Mouse (Mus musculus) hindbrain, postnatal 0 days (tissue): Measurements from ENCODE around the gene Btg2. TPM values are rescaled to one million over a fixed set of nuclear protein-coding genes. Genes with fewer than 3 reads are reported as not detected.
A peak's percentile ranks its signal among the peaks of the same experiment; 100 is the strongest.

ENCODE experiments used
- ATAC-seq: fragments of 200-750 bp; cut with Nextera tagmentation; 2 replicates; pipeline ENCODE4 v1.8.0; 2017; ENCODE audit warnings: mild to moderate bottlenecking, moderate TSS enrichment, moderate library complexity
- DNase-seq: peaks from one replicate; pipeline ENCODE4 v3.0.0-alpha.2; 2015; ENCODE audit warnings: low spot score
- H3K27ac ChIP-seq: fragments of 300-500 bp; sonication (generic); 2 replicates; pipeline ENCODE4 v1.5.1; 2014; ENCODE audit warnings: mild to moderate bottlenecking
- H3K27me3 ChIP-seq: fragments of 300-500 bp; sonication (generic); 2 replicates; pipeline ENCODE4 v1.6.1; 2014; ENCODE audit warnings: low read length, mixed read lengths; ENCODE audit not compliant: insufficient read depth
- H3K36me3 ChIP-seq: fragments of 300-500 bp; sonication (generic); 2 replicates; pipeline ENCODE4 v1.6.1; 2014; ENCODE audit warnings: low read length, mixed read lengths; ENCODE audit not compliant: insufficient read depth
- H3K4me1 ChIP-seq: fragments of 300-500 bp; sonication (generic); 2 replicates; pipeline ENCODE4 v1.6.1; 2014; ENCODE audit warnings: antibody characterized with exemption, low read length, mixed read lengths; ENCODE audit not compliant: insufficient read depth
- H3K4me2 ChIP-seq: fragments of 300-500 bp; sonication (generic); 2 replicates; pipeline ENCODE4 v1.6.1; 2014; ENCODE audit warnings: low read depth, mild to moderate bottlenecking, low read length, moderate library complexity, mixed read lengths
- H3K4me3 ChIP-seq: fragments of 300-500 bp; sonication (generic); 2 replicates; pipeline ENCODE4 v1.5.1; 2014; ENCODE audit warnings: low read length
- H3K9ac ChIP-seq: fragments of 300-500 bp; sonication (generic); replicated peaks from 2 replicates; pipeline ENCODE4 v1.6.1; 2014; ENCODE audit warnings: mild to moderate bottlenecking, low read length, moderate library complexity, mixed read lengths
- H3K9me3 ChIP-seq: fragments of 300-500 bp; sonication (generic); 2 replicates; pipeline ENCODE4 v1.6.1; 2016; ENCODE audit warnings: low read length, mixed read lengths
- CTCF ChIP-seq: IDR thresholded peaks from 2 replicates; pipeline ENCODE4 v1.5.1; 2016; ENCODE audit warnings: antibody characterized with exemption, control low read depth, low read depth
- WGBS: fragments of 180-500 bp; shearing (Covaris S2); extraction: QIAGEN DNeasy Blood & Tissue Kit; methylation state at CpG from one replicate; pipeline ENCODE4 v1.1.7; 2014; 5-methylcytosine and 5-hydroxymethylcytosine counted together
- polyA plus RNA-seq: library from polyadenylated mRNA; unstranded; fragments of >200 nt; fragmentation: Nextera tagmentation; extraction: Ambion mirVana; gene quantifications from 2 replicates; pipeline ENCODE4 v1.2.1, GENCODE M21; 2015
- total RNA-seq: library from RNA; depleted of rRNA; stranded (reverse); fragments of >200 nt; gene quantifications from 2 replicates; pipeline ENCODE4 v1.2.3, GENCODE M21; 2014

The Btg2 gene
- total and polyA plus RNA-seq, 2 experiments from 2014 or later: 13.2 to 26.1 TPM

DNA sequence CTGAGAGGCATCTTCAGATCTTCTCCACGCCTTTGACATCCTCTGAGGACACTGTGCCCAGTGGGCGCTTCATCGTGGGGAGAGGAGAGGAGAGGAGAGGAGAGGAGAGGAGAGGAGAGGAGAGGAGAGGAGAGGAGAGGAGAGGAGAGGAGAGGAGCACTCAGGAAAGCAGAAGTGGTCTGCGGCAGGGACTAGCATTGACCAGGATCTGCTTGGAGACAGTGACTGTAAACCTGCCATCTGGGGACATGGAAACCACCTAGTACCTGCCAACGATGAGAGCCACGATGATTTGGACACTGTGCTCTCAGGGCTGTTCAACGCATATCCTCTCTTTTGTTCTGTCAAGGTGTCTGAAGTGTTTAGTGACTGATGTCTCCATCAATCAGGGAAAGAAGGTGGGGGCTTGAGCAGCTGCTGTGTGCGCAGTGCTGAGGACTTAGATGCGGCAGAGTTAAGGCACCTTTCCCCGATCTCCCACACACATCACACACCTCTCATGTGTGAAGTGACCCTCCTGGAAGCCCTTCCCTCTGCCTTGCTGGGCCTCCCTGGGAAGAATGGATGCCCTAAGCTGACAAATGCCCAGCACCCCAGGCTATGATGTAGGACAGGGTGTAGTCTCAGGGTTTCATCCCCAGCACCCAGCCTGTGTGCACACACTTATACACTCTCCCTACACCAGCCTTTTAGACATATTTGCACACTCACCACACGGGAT lies 26.3 kb upstream of the Btg2 start:
- H3K4me2 ChIP-seq: no peak overlapping the region
- no peak overlapping the region for H3K9ac ChIP-seq
- H3K4me3 ChIP-seq: no peak overlapping the region
- no peak overlapping the region for H3K27ac ChIP-seq
- no peaks in the 10 kb centered on the region for H3K27me3 ChIP-seq
- no peak for DNase-seq
- no peaks in the 10 kb centered on the region for H3K36me3 ChIP-seq
- TF ChIP-seq CTCF: no peak
- WGBS: 79% methylated on average over 10 of the region's 11 CpGs
- H3K9me3 ChIP-seq: no peaks in the 10 kb centered on the region
- ATAC-seq: no peak
- no peaks in the 10 kb centered on the region for H3K4me1 ChIP-seq

DNA sequence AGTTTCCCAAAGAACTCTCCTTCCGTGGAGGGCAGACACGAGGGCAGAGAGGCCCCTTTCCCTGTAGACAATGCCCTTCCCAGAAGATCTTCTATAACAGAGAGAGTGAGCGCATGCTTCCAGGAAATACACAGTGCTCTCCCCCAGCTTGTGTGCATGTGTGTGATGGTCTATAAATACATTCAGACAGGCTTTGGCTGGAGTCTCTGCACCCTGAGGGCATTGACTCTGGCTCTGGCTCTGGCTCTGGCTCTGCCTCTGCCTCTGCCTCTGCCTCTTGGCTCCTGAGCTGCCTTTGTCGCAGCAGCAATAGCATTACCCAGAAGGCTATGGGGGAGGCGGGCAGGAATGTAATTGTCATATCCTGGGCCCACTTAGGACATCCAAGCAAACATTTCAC lies 24.9 kb upstream of the Btg2 start:
- TF ChIP-seq CTCF: no peak
- H3K27ac ChIP-seq: no peak overlapping the region
- no peaks in the 10 kb centered on the region for H3K36me3 ChIP-seq
- no peaks in the 10 kb centered on the region for H3K9me3 ChIP-seq
- H3K4me1 ChIP-seq: peaks cover 2% of the 10 kb centered on the region
- DNase-seq (peak; percentile 38), ATAC-seq (no peak)
- H3K9ac ChIP-seq: no peak overlapping the region
- no peaks in the 10 kb centered on the region for H3K27me3 ChIP-seq
- H3K4me2 ChIP-seq: no peak overlapping the region
- WGBS: 62% methylated on average over 5 of the region's 5 CpGs
- no peak overlapping the region for H3K4me3 ChIP-seq

DNA sequence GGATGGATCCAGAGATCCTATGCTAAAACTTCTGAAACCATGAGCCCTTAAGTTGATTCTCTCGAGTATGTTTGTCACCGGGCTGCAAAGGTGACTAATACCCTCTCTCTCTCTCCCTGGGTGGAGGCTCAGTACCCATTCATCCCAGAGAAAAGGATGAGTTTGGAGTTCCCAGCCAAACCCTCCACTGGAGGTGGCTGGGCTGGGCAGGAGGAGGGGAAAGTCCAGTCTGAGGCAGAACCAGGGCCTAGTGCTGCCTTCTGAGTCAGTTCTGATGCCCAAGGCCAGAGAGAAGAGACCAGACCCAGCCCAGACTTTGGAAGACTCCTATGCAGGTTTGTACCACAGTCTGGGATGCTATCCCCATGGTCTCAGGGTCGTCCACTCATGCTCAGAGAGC lies 22.7 kb upstream of the Btg2 start:
- no peak for DNase-seq
- Histone ChIP-seq H3K9me3 (no peaks in the 10 kb centered on the region), H3K36me3 (no peaks in the 10 kb centered on the region), H3K4me3 (no peak overlapping the region), H3K9ac (no peak overlapping the region), H3K27me3 (no peaks in the 10 kb centered on the region), H3K27ac (no peak overlapping the region), H3K4me2 (no peak overlapping the region), H3K4me1 (peaks cover 11% of the 10 kb centered on the region)
- WGBS: 81% methylated on average over 3 of the region's 3 CpGs
- TF ChIP-seq CTCF: no peak
- no peak for ATAC-seq

DNA sequence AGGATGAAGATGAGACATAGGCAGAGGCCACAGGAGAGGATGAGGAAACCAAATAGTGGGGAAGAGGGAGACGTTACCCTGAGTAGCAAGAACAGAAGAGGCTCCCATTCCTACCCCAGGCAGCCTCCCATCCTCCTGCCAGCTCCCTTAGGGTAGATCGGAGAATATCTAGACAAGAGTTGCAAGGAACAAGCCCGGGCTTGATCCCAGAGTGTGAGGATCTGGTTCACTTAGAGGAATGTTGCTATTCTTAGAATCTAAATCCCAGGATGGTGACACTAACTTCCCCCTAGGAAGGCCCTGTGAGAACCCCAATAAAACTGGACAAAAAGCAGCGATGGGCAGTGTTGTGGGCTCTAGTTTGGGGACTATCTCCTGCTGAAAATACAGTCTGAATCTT lies 22.0 kb upstream of the Btg2 start:
- ATAC-seq: no peak
- H3K27ac ChIP-seq: no peak overlapping the region
- no peak overlapping the region for H3K4me3 ChIP-seq
- DNase-seq: no peak
- peaks cover 14% of the 10 kb centered on the region for H3K4me1 ChIP-seq
- H3K9me3 ChIP-seq: no peaks in the 10 kb centered on the region
- no peak for TF ChIP-seq CTCF
- H3K27me3 ChIP-seq: no peaks in the 10 kb centered on the region
- no peak overlapping the region for H3K9ac ChIP-seq
- no peak overlapping the region for H3K4me2 ChIP-seq
- H3K36me3 ChIP-seq: no peaks in the 10 kb centered on the region
- WGBS: 86% methylated on average over 4 of the region's 4 CpGs

DNA sequence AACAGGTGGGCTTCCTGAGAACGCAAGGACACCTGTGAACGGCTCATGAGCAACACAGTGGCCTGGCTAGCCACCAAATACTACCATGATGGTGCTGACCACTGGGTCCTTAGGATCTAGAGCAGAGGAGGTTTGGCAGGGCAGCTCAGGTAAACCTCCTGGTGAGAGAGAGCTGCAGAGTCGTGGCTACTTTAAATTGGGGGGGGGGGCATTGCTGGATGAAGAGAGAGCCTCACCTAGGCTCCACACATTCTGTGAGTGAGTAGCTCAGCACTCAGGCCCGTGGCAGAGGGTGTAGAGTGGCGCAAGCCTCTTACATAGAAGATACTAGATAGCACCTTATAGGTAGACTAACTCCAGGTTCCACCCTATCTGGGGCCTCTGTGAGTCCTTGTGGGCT lies 21.5 kb upstream of the Btg2 start:
- Histone ChIP-seq H3K4me2 (no peak overlapping the region), H3K9me3 (no peaks in the 10 kb centered on the region), H3K4me1 (peaks cover 18% of the 10 kb centered on the region), H3K4me3 (no peak overlapping the region), H3K27me3 (no peaks in the 10 kb centered on the region), H3K9ac (no peak overlapping the region), H3K27ac (no peak overlapping the region), H3K36me3 (no peaks in the 10 kb centered on the region)
- 81% methylated on average over 5 of the region's 5 CpGs for WGBS
- DNase-seq (no peak), ATAC-seq (no peak)
- no peak for TF ChIP-seq CTCF

DNA sequence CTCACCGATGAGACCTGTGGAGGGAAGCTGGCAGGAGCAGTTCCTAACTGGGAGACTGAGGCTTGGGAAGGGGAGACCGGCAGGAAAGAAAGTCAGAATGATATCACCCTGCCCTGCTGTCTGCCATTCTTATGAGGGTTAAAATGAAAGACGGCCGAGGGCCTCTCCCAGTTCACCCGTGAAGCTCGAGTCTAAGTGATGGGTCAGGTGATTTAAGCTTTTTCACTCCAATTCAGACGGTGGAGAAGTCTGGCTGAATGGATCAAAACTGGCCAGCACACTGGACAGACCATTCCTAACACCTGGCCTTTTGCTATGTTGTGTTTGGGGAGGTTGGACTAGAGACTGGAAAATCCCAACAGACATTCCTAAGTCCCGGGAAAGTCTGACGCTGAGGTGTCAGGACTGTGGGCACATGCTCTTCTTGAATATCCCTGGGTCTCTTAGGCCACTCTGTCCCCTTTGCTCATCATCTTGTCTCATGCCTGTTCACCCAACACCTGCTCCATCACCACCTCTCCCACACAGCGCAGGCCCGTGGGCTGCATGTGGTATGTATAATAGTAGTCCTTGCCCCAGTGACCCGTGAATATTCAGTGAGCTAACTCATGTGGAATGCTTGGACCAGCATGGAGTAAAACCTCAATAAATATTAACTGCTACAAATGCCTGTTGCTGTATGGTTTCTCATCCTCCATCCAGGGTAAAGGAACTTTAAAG lies 20.8 kb upstream of the Btg2 start:
- TF ChIP-seq CTCF: no peak
- DNase-seq (no peak), ATAC-seq (peak; percentile 4; the same call in 1 of the 2 replicates)
- Histone ChIP-seq H3K4me1 (peaks cover 18% of the 10 kb centered on the region), H3K9ac (0 out of 2 replicates have a peak overlapping the region, but pooled peaks have one; percentile 28), H3K9me3 (no peaks in the 10 kb centered on the region), H3K36me3 (no peaks in the 10 kb centered on the region), H3K27ac (peak overlapping the region; percentile 82), H3K4me2 (peak overlapping the region; percentile 59), H3K4me3 (peak overlapping the region; percentile 32), H3K27me3 (no peaks in the 10 kb centered on the region)
- 25% methylated on average over 12 of the region's 12 CpGs for WGBS
